Mouse (Mus musculus) right cerebral cortex, adult 18-20 months (tissue): ENCODE measurements at regions not wholly inside any gene's neighbourhood (a gene's known extent, or its start where the extent isn't known, plus 50 kb on each side); places are given as distances from the start of the nearest gene placed in this dataset.

Experiments used
- DNase-seq: peaks from one replicate; pipeline ENCODE4 v3.0.0; 2022; ENCODE audit warnings: mixed read lengths

- DNase-seq: no peak
Observed at GRCm38 (mm10) chr8:114063566-114063965, 69.8 kb upstream of the Nudt7 start.

GRCm38 (mm10) chr8:114072330-114072729 lies 61.0 kb upstream of the Nudt7 start:
- DNase-seq: no peak

GRCm38 (mm10) chr8:114074122-114074521 lies 59.2 kb upstream of the Nudt7 start:
- no peak for DNase-seq

- peak; percentile 27 for DNase-seq
Observed at GRCm38 (mm10) chr8:114076701-114077100, 56.7 kb upstream of the Nudt7 start.

- DNase-seq: peak; percentile 25
Observed at GRCm38 (mm10) chr8:114081049-114081756, 52.2 kb upstream of the Nudt7 start.

- no peak for DNase-seq
Observed at GRCm38 (mm10) chr8:114081757-114082059, 51.6 kb upstream of the Nudt7 start.
